Mouse (Mus musculus) heart, postnatal 0 days (tissue): Measurements from ENCODE around the gene Card6. TPM values are rescaled to one million over a fixed set of nuclear protein-coding genes. Genes with fewer than 3 reads are reported as not detected.

Experiments
- ATAC-seq: fragments of 200-750 bp; cut with Nextera tagmentation; 2 replicates; pipeline ENCODE4 v1.8.0; 2017; ENCODE audit warnings: low read depth, moderate number of reproducible peaks, moderate library complexity; ENCODE audit not compliant: insufficient read depth
- DNase-seq: peaks from one replicate; pipeline ENCODE4 v3.0.0-alpha.2; 2016; ENCODE audit warnings: low spot score
- H3K27ac ChIP-seq: fragments of 300-500 bp; sonication (generic); 2 replicates; pipeline ENCODE4 v1.5.1; 2014; ENCODE audit warnings: low read depth, mild to moderate bottlenecking
- H3K27me3 ChIP-seq: fragments of 300-500 bp; sonication (generic); 2 replicates; pipeline ENCODE4 v1.6.1; 2014; ENCODE audit warnings: low read length, mixed read lengths; ENCODE audit not compliant: control insufficient read depth, insufficient read depth
- H3K36me3 ChIP-seq: fragments of 300-500 bp; sonication (generic); replicated peaks from 2 replicates; pipeline ENCODE4 v1.6.1; 2014; ENCODE audit warnings: low read length, mixed read lengths; ENCODE audit not compliant: control insufficient read depth, insufficient read depth
- H3K4me1 ChIP-seq: fragments of 300-500 bp; sonication (generic); 2 replicates; pipeline ENCODE4 v1.6.1; 2014; ENCODE audit warnings: antibody characterized with exemption; ENCODE audit not compliant: control insufficient read depth, insufficient read depth
- H3K4me2 ChIP-seq: fragments of 300-500 bp; sonication (generic); 2 replicates; pipeline ENCODE4 v1.6.1; 2014; ENCODE audit warnings: low read depth, mild to moderate bottlenecking, low read length, moderate library complexity
- H3K4me3 ChIP-seq: fragments of 300-500 bp; sonication (generic); 2 replicates; pipeline ENCODE4 v1.5.1; 2014; ENCODE audit warnings: low read depth, low read length
- H3K9ac ChIP-seq: fragments of 300-500 bp; sonication (generic); replicated peaks from 2 replicates; pipeline ENCODE4 v1.6.1; 2014; ENCODE audit warnings: low read depth, low read length, mixed read lengths
- H3K9me3 ChIP-seq: fragments of 300-500 bp; sonication (generic); replicated peaks from 2 replicates; pipeline ENCODE4 v1.6.1; 2016; ENCODE audit warnings: low read length; ENCODE audit not compliant: control insufficient read depth
- CTCF ChIP-seq: IDR thresholded peaks from 2 replicates; pipeline ENCODE4 v1.5.1; 2016; ENCODE audit warnings: antibody characterized with exemption, control low read depth, low read depth
- EP300 ChIP-seq: IDR thresholded peaks from 2 replicates; pipeline ENCODE4 v1.6.1; 2016; ENCODE audit warnings: antibody characterized with exemption, low read depth
- WGBS: fragments of 180-500 bp; shearing (Covaris S2); extraction: QIAGEN DNeasy Blood & Tissue Kit; methylation state at CpG from one replicate; pipeline ENCODE4 v1.1.7; 2014; 5-methylcytosine and 5-hydroxymethylcytosine counted together
- polyA plus RNA-seq: library from polyadenylated mRNA; unstranded; fragments of >200 nt; fragmentation: Nextera tagmentation; extraction: Ambion mirVana; gene quantifications from 2 replicates; pipeline ENCODE4 v1.2.1, GENCODE M21; 2015
- total RNA-seq: library from RNA; depleted of rRNA; stranded (reverse); fragments of >200 nt; gene quantifications from 2 replicates; pipeline ENCODE4 v1.2.3, GENCODE M21; 2014; ENCODE audit warnings: low replicate concordance

The Card6 gene
- total and polyA plus RNA-seq, 2 experiments from 2014 or later = 1.7 to 1.8 TPM

DNA sequence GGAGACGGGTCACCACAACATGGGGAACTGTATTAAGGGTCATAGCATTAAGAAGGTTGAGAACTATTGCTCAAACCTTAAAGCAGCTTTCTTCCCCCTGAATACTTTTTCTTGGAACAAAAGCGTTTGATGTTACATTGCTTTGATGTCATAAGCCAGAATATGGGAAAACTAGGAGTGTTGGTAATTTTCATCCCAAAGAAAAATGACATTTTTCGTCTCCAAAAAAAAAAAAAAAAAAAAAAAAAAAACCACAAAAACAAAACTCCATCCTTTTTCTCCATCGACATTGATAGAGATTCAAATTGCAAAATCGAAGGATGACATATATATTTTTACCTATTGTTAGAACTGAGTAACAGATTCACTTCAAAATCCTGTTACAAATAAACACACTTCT is 34.4 kb upstream of the Card6 start:
- Histone ChIP-seq H3K36me3 (no peaks in the 10 kb centered on the region), H3K27me3 (no peaks in the 10 kb centered on the region), H3K4me3 (peak overlapping the region; percentile 99; the same call in 1 of the 2 replicates), H3K4me2 (peak overlapping the region; percentile 73), H3K4me1 (peaks cover 9% of the 10 kb centered on the region), H3K9ac (no peak overlapping the region), H3K27ac (no peak overlapping the region), H3K9me3 (no peaks in the 10 kb centered on the region)
- DNase-seq (no peak), ATAC-seq (no peak)
- 64% methylated on average over 5 of the region's 5 CpGs for WGBS
- TF ChIP-seq CTCF = no peak
- TF ChIP-seq EP300 = no peak

DNA sequence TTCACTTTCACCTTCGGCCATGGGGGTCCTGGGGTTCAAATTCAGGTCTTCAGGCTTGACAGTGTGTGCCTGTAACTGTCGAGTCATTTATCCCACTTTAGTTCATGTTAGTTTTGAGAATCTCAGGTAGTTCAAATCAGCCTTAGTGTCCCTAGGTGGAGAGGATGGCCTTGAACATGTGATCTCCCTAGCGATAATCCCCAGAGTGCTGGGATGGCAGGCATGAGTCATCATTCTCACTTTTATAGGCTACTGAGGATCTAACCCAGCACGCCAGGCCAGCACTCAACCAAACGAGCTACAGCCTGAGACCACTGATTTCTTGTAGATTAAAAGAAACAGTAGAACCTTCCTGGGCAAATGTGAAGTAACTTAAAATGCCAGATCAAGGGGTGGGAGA is 33.7 kb upstream of the Card6 start:
- Histone ChIP-seq H3K27me3 (no peaks in the 10 kb centered on the region), H3K9ac (no peak overlapping the region), H3K9me3 (no peaks in the 10 kb centered on the region), H3K27ac (no peak overlapping the region), H3K36me3 (no peaks in the 10 kb centered on the region), H3K4me3 (no peak overlapping the region), H3K4me2 (no peak overlapping the region), H3K4me1 (peaks cover 9% of the 10 kb centered on the region)
- 55% methylated on average over 5 of the region's 5 CpGs for WGBS
- DNase-seq (no peak), ATAC-seq (no peak)
- TF ChIP-seq CTCF (no peak), EP300 (no peak)

DNA sequence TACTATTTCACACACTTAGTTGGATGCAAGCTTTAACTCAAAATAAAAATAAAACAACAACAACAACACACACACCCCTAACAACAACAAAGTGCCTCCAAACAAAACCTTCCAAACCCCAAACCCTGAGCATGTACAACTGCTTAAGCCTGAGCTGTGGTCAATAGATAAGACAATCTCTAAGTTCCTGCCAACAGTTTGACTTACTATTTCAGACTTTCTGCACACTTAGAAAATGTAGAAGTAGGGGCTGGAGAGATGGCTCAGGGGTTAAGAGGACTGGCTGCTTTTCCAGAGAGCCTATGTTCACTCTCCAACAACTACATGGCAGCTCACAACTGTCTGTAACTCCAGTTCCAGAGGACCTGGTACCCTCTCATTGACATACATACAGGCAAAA is 32.0 kb upstream of the Card6 start:
- no peak overlapping the region for H3K4me3 ChIP-seq
- H3K27ac ChIP-seq = no peak overlapping the region
- H3K4me1 ChIP-seq = peaks cover 9% of the 10 kb centered on the region
- no peak for DNase-seq
- H3K4me2 ChIP-seq = no peak overlapping the region
- H3K27me3 ChIP-seq = no peaks in the 10 kb centered on the region
- ATAC-seq = no peak
- no peak for TF ChIP-seq EP300
- no peak for TF ChIP-seq CTCF
- H3K9me3 ChIP-seq = no peaks in the 10 kb centered on the region
- H3K9ac ChIP-seq = no peak overlapping the region
- H3K36me3 ChIP-seq = no peaks in the 10 kb centered on the region

DNA sequence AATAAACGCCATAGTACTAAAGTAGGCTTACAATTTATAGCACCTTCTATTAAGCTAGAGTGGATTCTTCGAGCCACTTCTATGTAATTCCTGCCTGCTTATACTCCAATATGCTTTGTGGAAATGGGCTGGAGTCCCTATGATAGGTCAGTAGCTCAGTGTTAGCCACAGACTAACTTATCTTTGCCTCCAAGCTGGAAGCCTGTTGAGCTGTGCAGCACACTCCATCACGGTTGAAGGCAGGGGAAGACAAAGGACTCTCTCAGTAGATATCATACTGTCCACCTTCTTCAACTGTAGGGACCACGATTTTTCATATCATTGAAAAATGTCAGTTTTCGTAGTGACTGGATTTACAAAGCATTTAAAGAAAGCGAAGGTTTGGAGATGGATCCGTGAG is 31.5 kb upstream of the Card6 start:
- Histone ChIP-seq H3K9me3 (no peaks in the 10 kb centered on the region), H3K9ac (no peak overlapping the region), H3K27me3 (no peaks in the 10 kb centered on the region), H3K4me3 (no peak overlapping the region), H3K4me1 (peaks cover 4% of the 10 kb centered on the region; the same call in 1 of the 2 replicates), H3K36me3 (no peaks in the 10 kb centered on the region), H3K27ac (no peak overlapping the region), H3K4me2 (no peak overlapping the region)
- TF ChIP-seq EP300 (no peak), CTCF (no peak)
- DNase-seq (no peak), ATAC-seq (no peak)
- WGBS = 71% methylated on average over 7 of the region's 7 CpGs

DNA sequence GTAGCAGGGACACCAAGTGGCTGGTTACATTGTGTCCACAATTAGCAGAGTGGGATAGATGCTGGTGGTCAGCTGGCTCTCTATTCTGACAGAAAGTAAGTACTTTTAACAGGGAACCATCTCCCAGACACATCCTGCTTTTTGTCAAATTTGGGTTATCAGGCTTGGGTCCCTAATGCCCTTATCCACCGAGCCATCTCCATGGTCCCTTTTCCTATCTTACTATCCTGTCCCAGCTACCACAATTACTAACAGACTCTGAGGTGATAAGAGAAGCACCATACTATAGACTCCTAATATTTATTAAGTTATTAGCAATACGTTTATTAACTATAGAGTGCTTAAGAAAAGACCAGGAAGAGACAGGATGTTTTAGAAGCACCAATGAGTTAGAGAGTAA is 31.0 kb upstream of the Card6 start:
- ATAC-seq (no peak), DNase-seq (no peak)
- Histone ChIP-seq H3K27me3 (no peaks in the 10 kb centered on the region), H3K4me3 (no peak overlapping the region), H3K27ac (no peak overlapping the region), H3K36me3 (no peaks in the 10 kb centered on the region), H3K4me1 (peaks cover under 1% of the 10 kb centered on the region; the same call in 1 of the 2 replicates), H3K4me2 (no peak overlapping the region), H3K9me3 (no peaks in the 10 kb centered on the region), H3K9ac (no peak overlapping the region)
- TF ChIP-seq EP300 = no peak
- no peak for TF ChIP-seq CTCF
- 73% methylated on average over 2 of the region's 2 CpGs for WGBS

DNA sequence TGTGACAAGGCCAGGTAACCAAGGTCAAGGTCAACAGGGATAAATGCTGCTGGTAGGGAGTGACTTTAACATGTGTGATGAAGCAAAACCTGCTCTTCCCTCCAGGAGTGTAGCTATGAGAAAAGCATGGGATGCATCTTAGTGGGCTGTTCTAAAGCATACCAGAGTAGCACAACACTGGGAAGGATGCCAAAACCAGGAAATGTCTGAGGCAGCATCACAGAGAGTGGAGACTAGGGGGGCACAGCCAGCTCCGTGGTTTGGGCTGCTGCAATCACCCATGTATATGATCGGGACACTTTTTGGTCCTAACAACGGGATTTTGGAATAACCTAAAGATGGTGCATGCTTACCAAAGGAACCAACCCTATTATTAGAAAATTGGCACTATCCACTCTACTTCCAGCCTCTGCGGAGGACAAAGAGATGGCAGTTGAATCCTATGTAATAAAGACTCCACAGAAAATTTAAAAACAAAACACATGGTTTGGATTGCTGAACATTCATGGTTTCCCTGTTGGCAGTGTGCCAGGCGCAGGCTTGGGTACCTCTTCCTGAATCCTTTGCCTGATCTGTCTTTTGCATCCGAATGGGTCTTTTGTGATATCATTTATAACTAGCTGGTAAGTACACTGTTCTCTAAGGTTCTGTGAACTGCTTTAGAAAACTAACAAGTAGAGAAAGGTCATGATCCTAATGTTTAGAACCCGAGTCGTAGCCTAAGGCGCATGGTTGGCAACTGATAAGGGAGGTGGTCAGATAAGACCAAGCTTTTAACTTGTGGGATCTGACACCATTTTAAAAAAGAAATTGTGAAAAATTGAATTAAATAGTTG is 29.9 kb upstream of the Card6 start:
- Histone ChIP-seq H3K27me3 (no peaks in the 10 kb centered on the region), H3K4me3 (no peak overlapping the region), H3K4me2 (no peak overlapping the region), H3K27ac (no peak overlapping the region), H3K9ac (no peak overlapping the region), H3K9me3 (no peaks in the 10 kb centered on the region), H3K4me1 (no peaks in the 10 kb centered on the region), H3K36me3 (no peaks in the 10 kb centered on the region)
- 51% methylated on average over 9 of the region's 9 CpGs for WGBS
- DNase-seq (no peak), ATAC-seq (no peak)
- TF ChIP-seq EP300 (no peak), CTCF (no peak)
